Mouse (Mus musculus) thymus, adult 2 months (tissue): ENCODE results near the gene Ufsp2.

Experiments used
- CTCF ChIP-seq: fragments of 200-500 bp; IDR thresholded peaks from 2 replicates; pipeline ENCODE4 v1.5.1; 2012; ENCODE audit warnings: mild to moderate bottlenecking, control low read depth, low read length, moderate library complexity, borderline replicate concordance; ENCODE audit not compliant: control insufficient read depth, poor library complexity, insufficient read depth; ENCODE audit errors: extremely low read depth
- POLR2A ChIP-seq: fragments of 200-500 bp; IDR thresholded peaks from 2 replicates; pipeline ENCODE4 v1.6.1; 2012; ENCODE audit warnings: mild to moderate bottlenecking, low read length, control low read depth, moderate library complexity; ENCODE audit not compliant: control insufficient read depth, poor library complexity, insufficient read depth; ENCODE audit errors: extremely low read depth

- no peak for TF ChIP-seq CTCF
- TF ChIP-seq POLR2A: no peak
These were observed 12.9 kb downstream of the Ufsp2 start for GRCm38 (mm10) chr8:45988189-45988588.
